Mouse (Mus musculus) frontal cortex, postnatal 14 days (tissue): ENCODE measurements around the gene Pafah1b1.
A peak's percentile ranks its signal among the peaks of the same experiment; 100 is the strongest.

ENCODE experiments used
- DNase-seq, 2 experiments: peaks; one replicate each; pipeline ENCODE4 v3.0.0; 2022; ENCODE audit warnings: low spot score in 2 of 2

The Pafah1b1 gene

DNA sequence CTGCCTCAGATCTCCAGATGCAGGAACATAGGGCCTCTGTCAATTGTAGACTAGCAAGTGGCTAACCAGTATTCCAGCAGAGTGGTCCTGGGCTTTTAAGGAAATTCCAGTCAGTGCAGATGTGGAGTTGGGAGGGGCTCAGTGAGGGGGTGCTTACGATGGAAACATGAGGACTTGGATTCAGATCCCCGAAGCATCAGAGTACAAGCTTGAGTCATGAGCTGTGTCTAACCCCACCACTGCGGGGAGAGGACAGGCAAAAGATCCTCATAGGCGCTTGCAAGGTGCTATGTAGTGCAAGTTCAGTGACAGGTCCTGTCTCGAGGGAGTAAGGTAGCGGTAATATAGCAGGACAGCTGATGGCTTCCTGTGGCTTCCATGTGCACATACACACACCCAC is 62.2 kb downstream of the Pafah1b1 start:
- DNase-seq, result no peak

DNA sequence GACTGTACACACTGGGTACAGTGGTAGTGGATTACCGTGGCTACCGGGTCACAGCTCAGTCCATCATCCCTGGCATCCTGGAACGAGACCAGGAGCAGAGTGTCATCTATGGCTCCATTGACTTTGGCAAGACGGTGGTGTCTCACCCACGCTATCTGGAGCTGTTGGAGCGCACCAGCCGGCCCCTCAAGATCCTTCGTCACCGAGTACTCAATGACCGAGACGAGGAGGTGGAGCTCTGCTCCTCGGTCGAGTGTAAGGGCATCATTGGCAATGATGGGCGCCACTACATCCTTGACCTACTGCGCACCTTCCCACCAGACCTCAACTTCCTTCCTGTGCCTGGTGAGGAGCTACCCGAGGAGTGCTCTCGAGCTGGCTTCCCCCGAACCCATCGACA is 62.8 kb downstream of the Pafah1b1 start:
- no peak for DNase-seq

- DNase-seq, result no peak
Measured at GRCm38 (mm10) chr11:74660336-74660735, 64.1 kb downstream of the Pafah1b1 start.

- no peak for DNase-seq
Measured at GRCm38 (mm10) chr11:74655941-74656340, 68.5 kb downstream of the Pafah1b1 start.

- no peak for DNase-seq
Measured at GRCm38 (mm10) chr11:74653385-74653784, 71.1 kb downstream of the Pafah1b1 start.

DNA sequence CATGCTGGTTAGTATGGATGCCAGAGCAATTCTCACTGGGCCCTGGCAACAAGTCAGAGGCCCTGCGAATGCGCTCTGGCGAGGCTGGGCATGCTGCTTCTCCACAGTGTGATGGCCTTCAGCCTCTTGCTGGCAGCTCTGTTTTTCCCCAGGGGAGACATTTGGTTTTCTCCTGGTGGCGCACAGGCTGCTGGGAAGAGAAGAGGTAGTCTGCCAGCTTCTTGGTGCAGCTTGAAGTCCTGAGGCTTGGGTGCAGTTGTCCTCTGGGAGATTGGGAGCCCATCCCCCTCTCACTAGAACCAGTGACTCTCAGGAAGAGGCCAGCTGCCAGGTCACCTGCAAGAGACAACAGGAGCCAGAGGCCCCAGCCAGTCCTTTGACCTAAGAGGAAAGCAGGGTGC is 71.7 kb downstream of the Pafah1b1 start:
- no peak for DNase-seq

DNA sequence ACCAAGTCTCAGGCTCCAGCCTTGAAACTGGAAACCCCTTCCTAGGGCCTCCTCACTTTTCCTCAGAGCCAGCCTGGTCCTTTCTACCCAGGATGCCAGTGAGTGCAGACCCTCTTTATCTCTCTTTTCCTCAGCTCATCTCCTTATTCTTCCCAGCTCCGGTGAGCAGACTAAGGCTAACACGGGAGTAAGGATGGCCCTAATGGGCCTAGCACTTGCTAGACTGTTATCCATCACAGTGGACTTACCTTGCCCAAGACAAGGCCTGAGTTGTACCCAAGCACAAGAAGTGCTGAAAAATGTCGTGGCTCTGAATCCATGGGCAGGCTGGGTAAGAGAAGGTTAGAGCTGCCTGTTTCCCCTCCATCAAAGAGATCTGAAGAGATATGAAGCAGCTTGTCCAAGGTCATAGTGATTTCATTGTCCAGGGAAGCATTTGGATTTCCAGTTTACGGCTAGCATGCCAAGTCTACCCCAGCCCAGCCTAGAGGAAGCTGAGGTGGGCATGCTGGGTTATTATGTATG is 73.8 kb downstream of the Pafah1b1 start:
- no peak for DNase-seq

GRCm38 (mm10) chr11:74649647-74650551 is 74.6 kb downstream of the Pafah1b1 start:
- DNase-seq, result peak in 1 of 2 experiments; percentile 40

DNA sequence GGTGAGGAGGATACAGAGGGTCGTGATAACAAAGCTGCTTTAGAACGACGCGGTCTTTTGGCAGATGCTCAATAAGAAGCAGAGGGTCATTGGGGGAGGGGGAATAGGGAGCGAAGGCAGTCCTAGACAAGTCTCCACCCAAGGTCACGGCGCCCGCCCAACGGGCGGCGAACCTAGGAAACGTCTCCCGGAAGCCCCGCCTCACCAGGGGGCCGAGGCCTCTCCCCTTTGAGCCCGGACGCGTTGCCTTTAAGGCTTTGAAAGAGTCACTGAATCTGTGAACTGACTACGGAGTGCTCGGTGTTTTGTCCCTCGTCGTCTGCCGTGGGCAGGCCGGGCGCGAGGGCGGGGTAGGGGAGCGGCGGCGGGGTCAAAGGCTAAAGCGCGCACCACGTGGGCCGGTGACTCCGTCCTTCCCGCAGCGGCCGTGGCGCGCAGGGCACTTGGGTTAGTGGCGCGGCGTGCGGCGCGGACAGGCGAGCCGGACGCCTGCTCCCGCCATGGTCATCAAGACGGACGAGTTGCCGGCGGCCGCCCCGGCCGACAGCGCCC is 75.3 kb downstream of the Pafah1b1 start, which contains the start of gene Cluh:
Gene Cluh, plus strand, starts transcription at position 401 of the 552 bp plus-strand sequence.
- DNase-seq, result peak; percentile 93 to 95

- no peak for DNase-seq
Measured at GRCm38 (mm10) chr11:74648676-74649075, 75.8 kb downstream of the Pafah1b1 start.

- DNase-seq, result no peak
Measured at GRCm38 (mm10) chr11:74647966-74648365, 76.5 kb downstream of the Pafah1b1 start.

DNA sequence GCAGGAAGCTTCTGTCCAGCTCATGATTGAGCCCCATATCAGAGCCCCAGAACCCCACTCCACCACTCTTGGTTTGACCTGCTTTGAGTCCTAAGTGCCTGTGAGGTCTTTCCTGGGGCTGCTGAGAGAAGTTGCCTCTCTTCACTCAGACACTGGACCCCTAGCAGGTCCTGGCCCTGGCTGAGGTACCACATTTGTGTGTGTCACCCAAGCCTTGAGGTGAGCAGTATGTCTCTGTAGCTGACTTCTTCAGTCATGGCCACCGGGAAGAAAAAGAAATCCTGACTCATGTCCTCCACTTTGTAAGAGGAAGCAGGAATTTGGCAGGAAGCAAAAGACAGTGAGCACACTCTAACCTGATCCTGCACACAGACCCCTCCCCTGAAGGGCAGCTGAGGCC is 84.8 kb downstream of the Pafah1b1 start:
- DNase-seq, result no peak

DNA sequence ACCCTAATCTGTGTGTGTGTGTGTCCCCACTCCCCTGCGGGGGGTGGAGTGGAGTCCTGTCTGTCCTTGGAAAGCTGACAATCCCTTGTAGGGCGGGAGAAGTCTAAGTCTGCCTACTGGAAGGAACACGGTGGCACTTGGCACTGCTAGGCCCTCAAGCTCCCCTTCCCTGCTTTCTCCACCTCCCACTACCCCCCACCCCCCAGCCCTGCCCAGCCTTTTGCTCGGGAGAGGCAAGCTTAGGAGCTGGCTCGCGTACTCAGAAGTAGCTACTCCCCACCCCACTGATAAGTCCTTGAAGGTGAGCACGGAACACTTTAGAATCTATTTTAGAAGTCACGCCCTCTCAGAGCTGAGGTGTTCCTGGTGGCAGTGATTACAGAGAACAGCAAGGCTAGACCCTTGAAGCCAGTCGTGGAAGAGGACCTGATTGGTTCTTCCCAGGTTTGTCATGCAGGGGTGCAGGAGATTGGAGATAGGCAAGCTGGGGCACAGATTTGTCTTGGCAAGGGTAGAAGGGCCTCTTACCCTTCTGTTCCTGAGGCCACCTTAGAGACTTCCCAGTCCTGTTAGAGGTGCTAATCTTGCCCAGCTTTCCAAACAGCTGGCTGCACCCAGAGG is 85.6 kb downstream of the Pafah1b1 start:
- DNase-seq, result no peak

DNA sequence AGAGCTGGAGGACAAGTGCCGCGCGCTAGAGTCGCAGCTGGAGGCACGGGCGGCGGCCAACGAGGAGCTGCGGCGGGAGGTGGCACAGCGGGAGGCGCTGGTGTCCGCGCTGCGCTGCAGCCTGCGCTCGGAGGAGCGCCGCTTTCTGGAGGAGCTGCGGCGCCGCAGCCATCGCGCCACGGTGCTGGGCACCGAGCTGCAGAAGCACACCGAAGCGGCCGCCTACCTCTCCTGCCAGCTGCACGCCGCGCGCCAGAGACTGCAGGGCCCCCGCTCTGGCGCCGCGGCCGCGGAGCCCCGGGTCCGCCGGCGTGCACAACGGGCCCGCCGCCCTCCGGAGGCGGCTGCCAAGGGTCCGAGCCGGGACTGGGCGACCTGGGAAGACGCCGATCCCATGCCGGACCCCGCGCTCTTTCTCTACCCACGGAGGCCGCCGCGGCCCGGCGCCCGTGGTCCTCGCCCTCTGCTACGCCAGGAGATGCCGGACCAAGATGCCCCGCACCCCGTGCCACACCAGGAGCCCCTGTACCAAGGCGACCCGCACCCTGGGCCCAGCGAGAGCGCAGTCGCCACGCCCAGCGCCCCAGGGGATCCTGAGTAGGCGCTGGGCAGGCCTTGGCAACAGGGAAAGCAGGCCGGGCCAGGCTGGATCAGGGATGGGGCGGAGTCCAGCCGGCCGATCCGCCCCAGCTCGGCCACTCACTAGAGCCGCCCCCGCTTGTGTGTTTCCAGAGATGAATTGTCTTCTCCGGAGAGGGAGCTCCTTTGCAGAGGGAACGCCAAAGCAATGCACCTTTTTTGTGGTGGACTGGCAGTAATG is 86.3 kb downstream of the Pafah1b1 start:
- DNase-seq, result peak; percentile 35 to 56

GRCm38 (mm10) chr11:74637486-74637885 is 87.0 kb downstream of the Pafah1b1 start:
- DNase-seq, result no peak

- DNase-seq, result peak in 1 of 2 experiments; percentile 47
Measured at GRCm38 (mm10) chr11:74634490-74635275, 89.8 kb downstream of the Pafah1b1 start.

- no peak for DNase-seq
Measured at GRCm38 (mm10) chr11:74631880-74632789, 92.3 kb downstream of the Pafah1b1 start.

DNA sequence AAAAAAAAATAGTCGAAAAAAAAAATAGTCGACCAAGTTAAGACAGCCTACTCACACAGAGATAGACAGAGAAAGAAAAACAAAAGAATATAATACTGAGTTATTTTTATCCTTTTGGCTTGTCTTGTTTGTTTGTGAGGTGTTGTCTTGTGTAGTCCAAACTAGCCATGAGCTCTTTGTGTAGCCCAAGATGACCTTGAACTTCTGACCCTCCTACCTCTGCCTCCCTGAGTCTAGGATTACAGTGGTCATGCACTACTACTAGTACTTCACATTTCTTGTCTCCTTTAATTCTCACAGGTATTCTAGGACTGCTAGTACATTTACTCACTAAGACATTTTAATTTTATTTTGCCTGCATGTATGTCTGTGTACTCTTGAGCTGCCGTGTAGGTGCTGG is 97.0 kb downstream of the Pafah1b1 start:
- no peak for DNase-seq

GRCm38 (mm10) chr11:74625333-74625732 is 99.1 kb downstream of the Pafah1b1 start:
- no peak for DNase-seq
